Mouse (Mus musculus) spleen, adult 2 months (tissue): Measurements from ENCODE around the gene Acot10. TPM values are rescaled to one million over a fixed set of nuclear protein-coding genes. Genes with fewer than 3 reads are reported as not detected.

ENCODE experiments used
- DNase-seq, 2 experiments: peaks; one replicate each; pipeline versions ENCODE4 v3.0.0 to v3.0.0-alpha.2; 2012 to 2021; ENCODE audit warnings: low spot score in 2 of 2, low read depth in 1 of 2
- H3K27ac ChIP-seq: fragments of 200-500 bp; 2 replicates; pipeline ENCODE4 v1.5.1; 2012; ENCODE audit warnings: low read length, inconsistent platforms; ENCODE audit not compliant: insufficient read depth
- H3K27me3 ChIP-seq: fragments of 200-500 bp; 2 replicates; pipeline ENCODE4 v1.6.1; 2012; ENCODE audit warnings: mild to moderate bottlenecking, moderate library complexity, low read length, inconsistent platforms; ENCODE audit not compliant: control insufficient read depth, insufficient read depth
- H3K36me3 ChIP-seq: fragments of 200-500 bp; 2 replicates; pipeline ENCODE4 v1.6.1; 2012; ENCODE audit warnings: mild to moderate bottlenecking, low read length, inconsistent platforms; ENCODE audit not compliant: control insufficient read depth, insufficient read depth
- H3K4me1 ChIP-seq: fragments of 200-500 bp; 2 replicates; pipeline ENCODE4 v1.6.1; 2011; ENCODE audit warnings: inconsistent platforms; ENCODE audit not compliant: control insufficient read depth, insufficient read depth, insufficient read length
- H3K4me3 ChIP-seq: fragments of 200-500 bp; 2 replicates; pipeline ENCODE4 v1.5.1; 2011; ENCODE audit warnings: mild to moderate bottlenecking, inconsistent platforms; ENCODE audit not compliant: insufficient read depth, insufficient read length; ENCODE audit errors: extremely low read depth
- CTCF ChIP-seq: fragments of 200-500 bp; IDR thresholded peaks from 2 replicates; pipeline ENCODE4 v1.5.1; 2011; ENCODE audit warnings: mild to moderate bottlenecking, inconsistent platforms; ENCODE audit not compliant: insufficient read depth, insufficient read length, insufficient replicate concordance; ENCODE audit errors: extremely low read depth
- POLR2A ChIP-seq: fragments of 200-500 bp; IDR thresholded peaks from 2 replicates; pipeline ENCODE4 v1.6.1; 2011; ENCODE audit warnings: low read depth, low read length, inconsistent platforms
- WGBS: fragments of 180-500 bp; shearing (Covaris S2); methylation state at CpG from one replicate; pipeline ENCODE4 v1.1.7; 2018; 5-methylcytosine and 5-hydroxymethylcytosine counted together
- polyA plus RNA-seq: library from polyadenylated mRNA; depleted of rRNA; stranded (reverse); fragments of >200 nt; gene quantifications from 2 replicates; pipeline ENCODE4 v1.2.3, GENCODE M21; 2012; rRNA removed

Acot10 gene
- polyA plus RNA-seq, 1 experiment: not detected

GRCm38 (mm10) chr15:20667350-20667749, 800 bp upstream of the Acot10 start:
- DNase-seq: no peak
- TF ChIP-seq CTCF (no peak), POLR2A (no peak)
- Histone ChIP-seq H3K4me1 (no peaks in the 10 kb centered on the region), H3K27me3 (no peaks in the 10 kb centered on the region), H3K4me3 (no peak overlapping the region), H3K27ac (no peak overlapping the region), H3K36me3 (no peaks in the 10 kb centered on the region)

GRCm38 (mm10) chr15:20660221-20660620, 6.3 kb downstream of the Acot10 start:
- no peak overlapping the region for H3K4me3 ChIP-seq
- H3K4me1 ChIP-seq: no peaks in the 10 kb centered on the region
- H3K36me3 ChIP-seq: no peaks in the 10 kb centered on the region
- H3K27me3 ChIP-seq: no peaks in the 10 kb centered on the region
- WGBS: 49% methylated on average over 2 of the region's 2 CpGs
- H3K27ac ChIP-seq: no peak overlapping the region
- TF ChIP-seq POLR2A (no peak), CTCF (no peak)
- DNase-seq: no peak

- 85% methylated on average over 3 of the region's 3 CpGs for WGBS
- H3K36me3 ChIP-seq: no peaks in the 10 kb centered on the region
- TF ChIP-seq CTCF (no peak), POLR2A (no peak)
- no peak overlapping the region for H3K4me3 ChIP-seq
- no peaks in the 10 kb centered on the region for H3K4me1 ChIP-seq
- H3K27me3 ChIP-seq: no peaks in the 10 kb centered on the region
- DNase-seq: no peak
- no peak overlapping the region for H3K27ac ChIP-seq
Observed at GRCm38 (mm10) chr15:20642905-20643414, 23.6 kb downstream of the Acot10 start.

GRCm38 (mm10) chr15:20639155-20639554, 27.4 kb downstream of the Acot10 start:
- no peak overlapping the region for H3K4me3 ChIP-seq
- WGBS: 88% methylated on average over 2 of the region's 2 CpGs
- DNase-seq: no peak
- no peaks in the 10 kb centered on the region for H3K36me3 ChIP-seq
- no peaks in the 10 kb centered on the region for H3K27me3 ChIP-seq
- TF ChIP-seq POLR2A (no peak), CTCF (no peak)
- no peak overlapping the region for H3K27ac ChIP-seq
- H3K4me1 ChIP-seq: no peaks in the 10 kb centered on the region

GRCm38 (mm10) chr15:20634593-20634992, 32.0 kb downstream of the Acot10 start:
- TF ChIP-seq CTCF: no peak
- no peak for TF ChIP-seq POLR2A
- Histone ChIP-seq H3K27me3 (no peaks in the 10 kb centered on the region), H3K4me3 (no peak overlapping the region)

More at GRCm38 (mm10) chr15:20634593-20634992, 32.0 kb downstream of the Acot10 start:
- Histone ChIP-seq H3K36me3 (no peaks in the 10 kb centered on the region), H3K4me1 (no peaks in the 10 kb centered on the region), H3K27ac (no peak overlapping the region)
- no peak for DNase-seq
- 63% methylated on average over 2 of the region's 2 CpGs for WGBS

Other genes with a start within 250 kb of the Acot10 start
- not detected in 2 replicates for gene Cdh12, start 217.5 kb downstream of the Acot10 start, polyA plus RNA-seq